Mouse (Mus musculus) ES-E14 (cell line): ENCODE results near the gene Ybx2.

Source experiments
- HCFC1 ChIP-seq: IDR thresholded peaks from 2 replicates; pipeline ENCODE4 v1.6.1; 2012; ENCODE audit warnings: low read length, inconsistent platforms, borderline replicate concordance; ENCODE audit not compliant: insufficient read depth
- MAFK ChIP-seq: IDR thresholded peaks from 2 replicates; pipeline ENCODE4 v1.6.1; 2014; ENCODE audit warnings: mild to moderate bottlenecking, low read depth, low read length, inconsistent platforms; ENCODE audit not compliant: insufficient read depth
- ZNF384 ChIP-seq: IDR thresholded peaks from 2 replicates; pipeline ENCODE4 v1.6.1; 2012; ENCODE audit warnings: low read depth, low read length, inconsistent platforms

GRCm38 (mm10) chr11:69953267-69953915 is 17.8 kb downstream of the Ybx2 start:
- no peak for TF ChIP-seq MAFK
- TF ChIP-seq HCFC1 = no peak
- TF ChIP-seq ZNF384 = no peak
